Mouse (Mus musculus): ENCODE measurements around the gene Zfp993. TPM values are rescaled to one million over a fixed set of nuclear protein-coding genes. Genes with fewer than 3 reads are reported as not detected.

Gene Zfp993
- 5.7 TPM for polyA plus RNA-seq (2017; shearing (Covaris generic))

GRCm38 (mm10) chr4:146610774-146611400 is at the start of gene Zfp993:
Gene Zfp993, plus strand, starts transcription at chr4:146610961.

Other genes with a start within 250 kb of the Zfp993 start
- 3.5 TPM for gene Zfp992, start 161.9 kb upstream of the Zfp993 start, polyA plus RNA-seq (2017; shearing (Covaris generic))
- not detected for gene Zfp981, start 108.9 kb upstream of the Zfp993 start, polyA plus RNA-seq (2017; shearing (Covaris generic))

All from CD4-positive, CD25-positive, alpha-beta regulatory T cell (primary cell).